Mouse (Mus musculus) ovary, adult 10 weeks (tissue): ENCODE measurements around the gene BC005561. TPM values are rescaled to one million over a fixed set of nuclear protein-coding genes. Genes with fewer than 3 reads are reported as not detected.

Source experiments
- polyA plus RNA-seq: library from polyadenylated mRNA; stranded (reverse); fragments of 350-450 nt; fragmentation: Illumina TruSeq; extraction: RNeasy Lipid Tissue Mini Kit (QIAGEN cat#74804); gene quantifications from one replicate; pipeline ENCODE4 v1.2.3, GENCODE M21; 2014

BC005561 gene
- polyA plus RNA-seq = 27.4 TPM

GRCm38 (mm10) chr5:104508195-104508891 is at the start of gene BC005561:
BC005561 (plus strand) TSS chr5:104508352.

GRCm38 (mm10) chr5:104458832-104459705 is 49.1 kb upstream of the BC005561 start, which contains the start of gene Pkd2:
Pkd2 (plus strand) TSS chr5:104459450.

Other genes starting within 250 kb of the BC005561 start
- 0.86 TPM for gene Ibsp, start 209.2 kb upstream of the BC005561 start, polyA plus RNA-seq
- gene Mepe, start 183.0 kb upstream of the BC005561 start, polyA plus RNA-seq = not detected
- 46.4 TPM for gene Spp1, start 73.2 kb upstream of the BC005561 start, polyA plus RNA-seq
- 93.1 TPM for gene Pkd2, start 48.9 kb upstream of the BC005561 start, polyA plus RNA-seq